ENCODE assay signal across 8 mouse cellular contexts in the genomic region with DNA sequence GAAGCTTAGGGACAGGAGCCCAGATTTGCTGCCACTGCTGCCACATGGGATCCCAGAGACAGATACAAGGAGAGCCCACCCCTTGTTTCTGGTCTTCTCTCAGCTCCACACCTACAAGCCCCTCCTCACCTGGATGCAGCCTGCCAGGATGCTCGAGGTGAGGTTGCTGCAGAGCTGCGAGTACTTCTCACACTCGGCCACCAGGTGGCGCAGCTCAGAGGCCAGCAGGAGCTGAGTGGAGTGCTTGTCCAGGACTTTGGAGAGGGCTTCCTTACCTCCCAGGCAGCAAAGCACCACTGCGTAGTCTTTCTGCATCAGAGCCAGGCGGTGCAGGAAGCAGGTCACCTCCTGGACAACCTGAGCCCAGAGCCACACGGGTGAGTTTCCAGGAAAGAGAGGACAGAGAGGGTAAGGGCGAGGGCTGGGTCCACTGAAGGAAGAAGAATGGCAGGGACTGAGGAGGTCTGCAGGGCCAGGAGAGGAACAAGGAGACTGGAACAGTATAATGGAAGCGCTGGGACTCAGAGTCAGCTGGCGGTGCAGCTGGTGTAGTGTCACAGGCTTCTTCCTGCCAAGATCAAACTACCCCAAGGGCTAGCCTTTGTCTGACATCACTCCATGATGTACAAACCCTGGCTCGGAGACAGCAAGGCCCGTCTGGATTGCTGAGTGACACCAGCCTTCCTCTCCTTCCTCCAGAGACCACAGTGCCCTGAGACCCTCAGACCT. TPM values are rescaled to one million over a fixed set of nuclear protein-coding genes. Genes with fewer than 3 reads are reported as not detected.
A peak's percentile ranks its signal among the peaks of the same experiment; 100 is the strongest.
DNase-seq lines count a peak whose midpoint lies in the region; ATAC-seq and TF ChIP-seq lines count a peak whose summit lies in the region.

No protein-coding gene starts in this region.

- H3K36me3 ChIP-seq in G1E (replicated peaks) = no peaks in the 10 kb centered on the region
- H3K36me3 ChIP-seq in hindbrain, embryonic 11.5 days (ENCODE audit: control insufficient read depth, insufficient read depth, low read length) = no peaks in the 10 kb centered on the region

- peaks cover 9% of the 10 kb centered on the region; the same call in 1 of the 2 replicates for H3K4me1 ChIP-seq in G1E (ENCODE audit: insufficient read depth, low read depth, low read length)
- H3K4me1 ChIP-seq in hindbrain, embryonic 11.5 days (replicated peaks; ENCODE audit: control insufficient read depth, insufficient read depth, low read length) = no peaks in the 10 kb centered on the region

- TF ChIP-seq POLR2A in brain, embryonic 14.5 days (IDR thresholded peaks at IDR 0.05; ENCODE audit: borderline replicate concordance, extremely low read depth, insufficient read depth, insufficient read length, poor library complexity, severe bottlenecking) = no peak

- peak; percentile 89 for TF ChIP-seq CTCF in G1E (IDR thresholded peaks at IDR 0.05; ENCODE audit: low read depth, low read length)
- peak; percentile 94 for TF ChIP-seq CTCF in brain, embryonic 14.5 days (IDR thresholded peaks at IDR 0.05; ENCODE audit: borderline replicate concordance, extremely low read depth, insufficient read depth, insufficient read length)

- WGBS in hindbrain, embryonic 11.5 days = 37% methylated on average over 12 of the region's 12 CpGs

- H3K4me3 ChIP-seq in G1E (ENCODE audit: low read depth, low read length) = no peak overlapping the region
- no peak overlapping the region for H3K4me3 ChIP-seq in hindbrain, embryonic 11.5 days (ENCODE audit: low read depth, low read length)

- ATAC-seq in G1E (ENCODE audit: extremely low read depth, insufficient number of reproducible peaks, low FRiP score, poor library complexity, severe bottlenecking) = peak; percentile 22; the same call in 1 of the 2 replicates
- no peak for ATAC-seq in hindbrain, embryonic 11.5 days (ENCODE audit: low FRiP score)

- H3K9ac ChIP-seq in hindbrain, embryonic 11.5 days (ENCODE audit: low read depth, low read length) = no peak overlapping the region

- peaks cover 47% of the 10 kb centered on the region for H3K27me3 ChIP-seq in G1E (ENCODE audit: insufficient read depth, low read length)
- no peaks in the 10 kb centered on the region for H3K27me3 ChIP-seq in hindbrain, embryonic 11.5 days (ENCODE audit: control insufficient read depth, insufficient read depth, low read length)

- H3K9me3 ChIP-seq in G1E (replicated peaks) = no peaks in the 10 kb centered on the region
- H3K9me3 ChIP-seq in hindbrain, embryonic 11.5 days (ENCODE audit: control insufficient read depth, low read length) = no peaks in the 10 kb centered on the region

- no peak overlapping the region for H3K27ac ChIP-seq in hindbrain, embryonic 11.5 days (ENCODE audit: low read depth, low read length)

- peak; percentile 70 for DNase-seq in G1E (ENCODE audit: low spot score)
- DNase-seq in brain, embryonic 14.5 days (ENCODE audit: low read depth) = peak; percentile 82
- peak; percentile 19 for DNase-seq in fibroblast of lung, adult 2 months (ENCODE audit: low read depth)
- DNase-seq in hindbrain, embryonic 11.5 days (ENCODE audit: low spot score) = peak; percentile 88
- DNase-seq in layer of hippocampus, postnatal 14 days (ENCODE audit: low spot score in 2 of 2) = peak; percentile 59 to 69
- peak; percentile 81 to 84 for DNase-seq in lung, postnatal 4 days
- DNase-seq in right cerebral cortex, postnatal 14 days = peak; percentile 74
- peak; percentile 40 for DNase-seq in yolk sac, embryonic 10.5 days (ENCODE audit: low spot score)

- no peak overlapping the region for H3K4me2 ChIP-seq in hindbrain, embryonic 11.5 days (replicated peaks; ENCODE audit: low read depth, low read length)

RNA-seq across cellular contexts. Expression of a gene that starts 20.4 kb away (rescaled TPM):
- 0.24 and 0.45 TPM in 2 replicates for total RNA-seq in G1E (2014; fragmentation: Nextera tagmentation)
- total RNA-seq in G1E (2017) = 0.76 and 0.81 TPM in 2 replicates
- polyA plus RNA-seq in G1E (2012) = 0.66 and 0.70 TPM in 2 replicates
- 37.5 and 50.4 TPM in 2 replicates for polyA plus RNA-seq in brain, embryonic 14.5 days (2012; rRNA removed)
- 4.7 and 4.8 TPM in 2 replicates for polyA plus RNA-seq in hindbrain, embryonic 11.5 days (2014; fragmentation: Nextera tagmentation; extraction: Ambion mirVana)
- 10 to 100 TPM; 42.7 to 43.9 TPM for total RNA-seq in layer of hippocampus, postnatal 14 days (2021)

RNA-seq across cellular contexts. Expression of a gene that starts 29.2 kb away (rescaled TPM):
- total RNA-seq in G1E (2014; fragmentation: Nextera tagmentation) (26.0 and 29.8 TPM in 2 replicates), G1E (2017) (18.8 and 24.9 TPM in 2 replicates)
- 36.9 and 38.1 TPM in 2 replicates for polyA plus RNA-seq in G1E (2012)
- 17.6 and 25.7 TPM in 2 replicates for polyA plus RNA-seq in brain, embryonic 14.5 days (2012; rRNA removed)
- polyA plus RNA-seq in hindbrain, embryonic 11.5 days (2014; fragmentation: Nextera tagmentation; extraction: Ambion mirVana) = 59.7 and 64.7 TPM in 2 replicates
- 1 to 10 TPM; 5.7 TPM for total RNA-seq in layer of hippocampus, postnatal 14 days (2021)

RNA-seq across cellular contexts. Expression of a gene that starts 30.2 kb away (rescaled TPM):
- total RNA-seq in G1E (2014; fragmentation: Nextera tagmentation) (52.7 and 60.3 TPM in 2 replicates), G1E (2017) (18.4 and 22.7 TPM in 2 replicates)
- 113 and 114 TPM in 2 replicates for polyA plus RNA-seq in G1E (2012)
- polyA plus RNA-seq in brain, embryonic 14.5 days (2012; rRNA removed) = 83.2 and 87.6 TPM in 2 replicates
- 5.1 and 8.2 TPM in 2 replicates for polyA plus RNA-seq in hindbrain, embryonic 11.5 days (2014; fragmentation: Nextera tagmentation; extraction: Ambion mirVana)
- total RNA-seq in layer of hippocampus, postnatal 14 days (2021) = 10 to 100 TPM; 62.7 to 65.5 TPM

RNA-seq across cellular contexts. Expression of a gene that starts 38.3 kb away (rescaled TPM):
- total RNA-seq in G1E (2014; fragmentation: Nextera tagmentation) (not detected in 2 replicates), G1E (2017) (0.11 and 0.52 TPM in 2 replicates)
- 0.01 TPM in 1 of 2 replicates, not detected in the other for polyA plus RNA-seq in G1E (2012)
- 22.1 and 35.4 TPM in 2 replicates for polyA plus RNA-seq in brain, embryonic 14.5 days (2012; rRNA removed)
- 2.3 and 2.4 TPM in 2 replicates for polyA plus RNA-seq in hindbrain, embryonic 11.5 days (2014; fragmentation: Nextera tagmentation; extraction: Ambion mirVana)
- 100 to 1,000 TPM; 123 to 125 TPM for total RNA-seq in layer of hippocampus, postnatal 14 days (2021)

Comparison
In these comparisons a context has a peak if more than half of its experiments do, and no peak if none do; other contexts are left out.
1. DNase-seq: peak in every context shown above with its lines; median percentile 88 in hindbrain, embryonic 11.5 days; 82 in lung, postnatal 4 days; 82 in brain, embryonic 14.5 days; 74 in right cerebral cortex, postnatal 14 days; 70 in G1E; 64 in layer of hippocampus, postnatal 14 days; 40 in yolk sac, embryonic 10.5 days; 19 in fibroblast of lung, adult 2 months.